Mouse (Mus musculus) stomach, postnatal 0 days (tissue): ENCODE results near the gene Idh3a.

ENCODE experiments used
- CTCF ChIP-seq: IDR thresholded peaks from 2 replicates; pipeline ENCODE4 v1.5.1; 2016; ENCODE audit warnings: antibody characterized with exemption, low read depth, mild to moderate bottlenecking, moderate library complexity
- EP300 ChIP-seq: optimal IDR thresholded peaks from 2 replicates; pipeline ENCODE3; 2016; ENCODE audit warnings: antibody characterized with exemption

DNA sequence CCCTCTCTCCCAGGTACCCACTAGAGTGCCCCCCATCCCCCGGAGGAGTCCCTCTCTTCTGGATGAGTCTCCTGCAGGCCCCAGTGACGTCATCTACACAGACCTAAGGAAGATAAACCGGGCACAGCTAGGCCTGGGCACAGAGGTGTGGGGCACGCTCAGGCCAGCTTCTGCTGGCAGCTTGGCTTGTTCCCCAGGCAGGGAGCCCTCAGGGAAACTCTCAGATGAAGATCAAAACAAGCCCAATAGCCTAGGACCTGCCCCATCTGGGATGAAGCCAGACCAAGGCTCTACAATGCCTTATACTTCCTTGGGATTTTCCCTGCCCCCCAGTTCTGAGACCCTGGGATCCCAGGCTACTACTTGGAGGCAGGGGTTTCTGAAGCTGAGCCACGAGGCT lies 45.3 kb upstream of the Idh3a start:
- TF ChIP-seq CTCF (no peak), EP300 (no peak)
